Mouse (Mus musculus): ENCODE measurements at regions not wholly inside any gene's neighbourhood (a gene's known extent, or its start where the extent isn't known, plus 50 kb on each side); places are given as distances from the start of the nearest gene placed in this dataset.
A peak's percentile ranks its signal among the peaks of the same experiment; 100 is the strongest.
"Not testable (repeated sequence)": the region's sequence is repeated elsewhere in the genome, so short reads cannot be mapped to it uniquely, and the experiment has no call there.

- Histone ChIP-seq H3K27ac (no peak overlapping the region), H3K4me3 (no peak overlapping the region)
- TF ChIP-seq CTCF (IDR thresholded peaks at IDR 0.05), result no peak
- intact Hi-C loops (cut with DNase I), result no loop called here
- no peak for DNase-seq (ENCODE audit: extremely low spot score in 1 of 2, low spot score in 2 of 2)
Observed at GRCm38 (mm10) chr14:18463230-18463873, 131.7 kb upstream of the Ube2e1 start.

- no peak for TF ChIP-seq CTCF (IDR thresholded peaks at IDR 0.05)
- H3K27ac ChIP-seq, result no peak overlapping the region
- H3K4me3 ChIP-seq, result no peak overlapping the region
- intact Hi-C loops (cut with DNase I), result no loop called here
- DNase-seq (ENCODE audit: extremely low spot score in 1 of 2, low spot score in 2 of 2), result no peak
Observed at GRCm38 (mm10) chr14:18462381-18462780, 130.7 kb upstream of the Ube2e1 start.

GRCm38 (mm10) chr14:18448666-18449065 lies 117.0 kb upstream of the Ube2e1 start:
- intact Hi-C loops (cut with DNase I), result no loop called here
- Histone ChIP-seq H3K27ac (no peak overlapping the region), H3K4me3 (no peak overlapping the region)
- no peak for TF ChIP-seq CTCF (IDR thresholded peaks at IDR 0.05)
- DNase-seq (ENCODE audit: extremely low spot score in 1 of 2, low spot score in 2 of 2), result no peak

GRCm38 (mm10) chr14:18444492-18444891 lies 112.8 kb upstream of the Ube2e1 start:
- DNase-seq (ENCODE audit: extremely low spot score in 1 of 2, low spot score in 2 of 2), result no peak
- intact Hi-C loops (cut with DNase I), result no loop called here
- no peak overlapping the region for H3K27ac ChIP-seq
- no peak overlapping the region for H3K4me3 ChIP-seq
- no peak for TF ChIP-seq CTCF (IDR thresholded peaks at IDR 0.05)

GRCm38 (mm10) chr14:18428968-18429367 lies 97.3 kb upstream of the Ube2e1 start:
- H3K4me3 ChIP-seq; H3K27ac ChIP-seq; intact Hi-C loops (cut with DNase I); DNase-seq (ENCODE audit: extremely low spot score in 1 of 2, low spot score in 2 of 2): not testable (repeated sequence)

GRCm38 (mm10) chr14:18425887-18426286 lies 94.2 kb upstream of the Ube2e1 start:
- Histone ChIP-seq H3K27ac (no peak overlapping the region), H3K4me3 (no peak overlapping the region)
- intact Hi-C loops (cut with DNase I), result no loop called here
- no peak for DNase-seq (ENCODE audit: extremely low spot score in 1 of 2, low spot score in 2 of 2)
- TF ChIP-seq CTCF (IDR thresholded peaks at IDR 0.05), result no peak

GRCm38 (mm10) chr14:18416839-18417238 lies 85.2 kb upstream of the Ube2e1 start:
- Histone ChIP-seq H3K27ac (peak overlapping the region; percentile 12; the same call in 1 of the 2 replicates), H3K4me3 (no peak overlapping the region)
- DNase-seq (ENCODE audit: extremely low spot score in 1 of 2, low spot score in 2 of 2), result no peak
- TF ChIP-seq CTCF (IDR thresholded peaks at IDR 0.05), result no peak; the same call in 1 of the 2 replicates
- intact Hi-C loops (cut with DNase I), result no loop called here

GRCm38 (mm10) chr14:18416319-18416718 lies 84.7 kb upstream of the Ube2e1 start:
- no peak for DNase-seq (ENCODE audit: extremely low spot score in 1 of 2, low spot score in 2 of 2)
- intact Hi-C loops (cut with DNase I), result no loop called here

GRCm38 (mm10) chr14:18398953-18399352 lies 67.3 kb upstream of the Ube2e1 start:
- Histone ChIP-seq H3K27ac (no peak overlapping the region), H3K4me3 (no peak overlapping the region)
- intact Hi-C loops (cut with DNase I), result no loop called here
- TF ChIP-seq CTCF (IDR thresholded peaks at IDR 0.05), result no peak
- DNase-seq (ENCODE audit: extremely low spot score in 1 of 2, low spot score in 2 of 2), result no peak

More at GRCm38 (mm10) chr14:18416319-18416718, 84.7 kb upstream of the Ube2e1 start:
- TF ChIP-seq CTCF (IDR thresholded peaks at IDR 0.05), result no peak
- no peak overlapping the region for H3K4me3 ChIP-seq
- peak overlapping the region; percentile 12; the same call in 1 of the 2 replicates for H3K27ac ChIP-seq

- intact Hi-C loops (cut with DNase I), result no loop called here
- no peak for TF ChIP-seq CTCF (IDR thresholded peaks at IDR 0.05)
- no peak for DNase-seq (ENCODE audit: extremely low spot score in 1 of 2, low spot score in 2 of 2)
- H3K27ac ChIP-seq, result no peak overlapping the region
- H3K4me3 ChIP-seq, result no peak overlapping the region
Observed at GRCm38 (mm10) chr14:18396206-18396764, 64.6 kb upstream of the Ube2e1 start.

- DNase-seq (ENCODE audit: extremely low spot score in 1 of 2, low spot score in 2 of 2), result no peak
- no peak overlapping the region for H3K4me3 ChIP-seq
- H3K27ac ChIP-seq, result no peak overlapping the region
- TF ChIP-seq CTCF (IDR thresholded peaks at IDR 0.05), result no peak
- intact Hi-C loops (cut with DNase I), result no loop called here
Observed at GRCm38 (mm10) chr14:18394071-18394745, 62.5 kb upstream of the Ube2e1 start.

GRCm38 (mm10) chr14:18391824-18392486 lies 60.3 kb upstream of the Ube2e1 start:
- intact Hi-C loops (cut with DNase I), result no loop called here
- TF ChIP-seq CTCF (IDR thresholded peaks at IDR 0.05), result no peak
- no peak for DNase-seq (ENCODE audit: extremely low spot score in 1 of 2, low spot score in 2 of 2)
- Histone ChIP-seq H3K27ac (no peak overlapping the region), H3K4me3 (no peak overlapping the region)

All from left cerebral cortex, adult 2 months (tissue).